Mouse (Mus musculus) heart, adult 2 months (tissue): ENCODE data around the gene Fasl. TPM values are rescaled to one million over a fixed set of nuclear protein-coding genes. Genes with fewer than 3 reads are reported as not detected.
A peak's percentile ranks its signal among the peaks of the same experiment; 100 is the strongest.

Experiments
- DNase-seq, 2 experiments: peaks; one replicate each; pipeline ENCODE4 v3.0.0; 2021
- H3K27ac ChIP-seq: fragments of 200-600 bp; 2 replicates; pipeline ENCODE4 v1.8.1; 2022
- H3K27me3 ChIP-seq: fragments of 200-500 bp; 2 replicates; pipeline ENCODE4 v1.6.1; 2012; ENCODE audit warnings: mild to moderate bottlenecking, low read length, inconsistent platforms, mixed read lengths; ENCODE audit not compliant: control insufficient read depth, insufficient read depth
- H3K36me3 ChIP-seq: fragments of 200-500 bp; 2 replicates; pipeline ENCODE4 v1.6.1; 2012; ENCODE audit warnings: low read length, inconsistent platforms; ENCODE audit not compliant: control insufficient read depth, insufficient read depth
- H3K4me1 ChIP-seq: fragments of 200-500 bp; 2 replicates; pipeline ENCODE4 v1.6.1; 2011; ENCODE audit warnings: low read length; ENCODE audit not compliant: control insufficient read depth, insufficient read depth
- H3K4me3 ChIP-seq: fragments of 200-600 bp; 2 replicates; pipeline ENCODE4 v1.8.1; 2022
- H3K79me2 ChIP-seq: fragments of 200-500 bp; replicated peaks from 2 replicates; pipeline ENCODE4 v1.6.1; 2012; ENCODE audit warnings: mild to moderate bottlenecking, inconsistent platforms, low read length, moderate library complexity, mixed read lengths; ENCODE audit not compliant: control insufficient read depth, insufficient read depth
- H3K9ac ChIP-seq: fragments of 200-500 bp; 2 replicates; pipeline ENCODE4 v1.6.1; 2012; ENCODE audit warnings: low read depth, mild to moderate bottlenecking, control low read depth, inconsistent platforms, low read length, mixed read lengths
- CTCF ChIP-seq: fragments of 200-600 bp; IDR thresholded peaks from 2 replicates; pipeline ENCODE4 v1.8.1; 2022; ENCODE audit warnings: antibody characterized with exemption, mild to moderate bottlenecking, moderate library complexity
- EP300 ChIP-seq: fragments of 200-500 bp; IDR thresholded peaks from 2 replicates; pipeline ENCODE4 v1.6.1; 2011; ENCODE audit warnings: low read depth, low read length, control low read depth; ENCODE audit not compliant: insufficient read depth
- POLR2A ChIP-seq: fragments of 200-500 bp; IDR thresholded peaks from 2 replicates; pipeline ENCODE4 v1.6.1; 2011; ENCODE audit warnings: mild to moderate bottlenecking, low read depth, low read length, control low read depth; ENCODE audit not compliant: insufficient read depth
- WGBS: fragments of 180-500 bp; shearing (Covaris S2); methylation state at CpG from one replicate; pipeline ENCODE4 v1.1.7; 2018; 5-methylcytosine and 5-hydroxymethylcytosine counted together
- intact Hi-C: fragments of 180-260 bp; cut with DNase I; formaldehyde crosslinking; loops from one replicate; pipeline ENCODE4 v1.15.1; 2025
- long read RNA-seq: library from polyadenylated mRNA; stranded (forward); transcript quantifications from one replicate; pipeline ENCODE4 v2.0.0, GENCODE M21; 2021
- polyA plus RNA-seq: library from polyadenylated mRNA; depleted of rRNA; stranded (reverse); fragments of >200 nt; gene quantifications from 2 replicates; pipeline ENCODE4 v1.2.3, GENCODE M21; 2012; rRNA removed
- total RNA-seq, 2 experiments: library from RNA; stranded (reverse); gene quantifications; 2 replicates each; pipeline ENCODE4 v1.2.3; 2021

Gene Fasl
- total RNA-seq (not detected), polyA plus RNA-seq (0.10 TPM in 1 of 2 replicates, not detected in the other)
- long read RNA-seq, result 0 reads

GRCm38 (mm10) chr1:161788339-161788738 is at the start of gene Fasl:
Fasl (minus strand) TSS chr1:161788495.
- Histone ChIP-seq H3K9ac (no peak within 1 kb of the TSS), H3K27ac (no peak within 1 kb of the TSS), H3K36me3 (no peaks in the 10 kb centered on the region), H3K4me3 (no peak within 1 kb of the TSS), H3K79me2 (no peaks in the 10 kb centered on the region), H3K4me1 (no peaks in the 10 kb centered on the region), H3K27me3 (no peaks in the 10 kb centered on the region)
- WGBS, result 71% methylated on average over 9 of the region's 9 CpGs
- DNase-seq, result no peak
- TF ChIP-seq CTCF, result no peak
- TF ChIP-seq EP300, result no peak
- TF ChIP-seq POLR2A, result no peak
- intact Hi-C loops, result no loop called here

- peaks cover 4% of the 10 kb centered on the region; the same call in 1 of the 2 replicates for H3K36me3 ChIP-seq
- no peaks in the 10 kb centered on the region for H3K79me2 ChIP-seq
- no peak overlapping the region for H3K4me3 ChIP-seq
- no peak for TF ChIP-seq CTCF
- no peak for TF ChIP-seq POLR2A
- TF ChIP-seq EP300, result no peak
- no peak overlapping the region for H3K27ac ChIP-seq
- WGBS, result 97% methylated on average over 2 of the region's 2 CpGs
- intact Hi-C loops, result no loop called here
- no peaks in the 10 kb centered on the region for H3K27me3 ChIP-seq
- no peak for DNase-seq
- no peak overlapping the region for H3K9ac ChIP-seq
- no peaks in the 10 kb centered on the region for H3K4me1 ChIP-seq
Observed at GRCm38 (mm10) chr1:161826677-161827076, 38.4 kb upstream of the Fasl start.

- Histone ChIP-seq H3K27ac (no peak overlapping the region), H3K36me3 (no peaks in the 10 kb centered on the region), H3K4me1 (no peaks in the 10 kb centered on the region), H3K4me3 (no peak overlapping the region), H3K27me3 (no peaks in the 10 kb centered on the region), H3K9ac (0 out of 2 replicates have a peak overlapping the region, but pooled peaks have one; percentile 34), H3K79me2 (no peaks in the 10 kb centered on the region)
- WGBS, result 43% methylated on average over 5 of the region's 5 CpGs
- intact Hi-C loops, result no loop called here
- DNase-seq, result no peak
- no peak for TF ChIP-seq EP300
- TF ChIP-seq POLR2A, result no peak
- no peak for TF ChIP-seq CTCF
Observed at GRCm38 (mm10) chr1:161809428-161809827, 21.1 kb upstream of the Fasl start.

GRCm38 (mm10) chr1:161808980-161809379 is 20.7 kb upstream of the Fasl start:
- 0 out of 2 replicates have a peak overlapping the region, but pooled peaks have one; percentile 34 for H3K9ac ChIP-seq
- H3K79me2 ChIP-seq, result no peaks in the 10 kb centered on the region
- H3K4me1 ChIP-seq, result no peaks in the 10 kb centered on the region
- H3K4me3 ChIP-seq, result no peak overlapping the region
- DNase-seq, result no peak
- TF ChIP-seq POLR2A, result no peak
- no peak for TF ChIP-seq EP300
- TF ChIP-seq CTCF, result no peak
- no peak overlapping the region for H3K27ac ChIP-seq
- 26% methylated on average over 6 of the region's 6 CpGs for WGBS
- H3K36me3 ChIP-seq, result no peaks in the 10 kb centered on the region
- intact Hi-C loops, result no loop called here
- no peaks in the 10 kb centered on the region for H3K27me3 ChIP-seq

- TF ChIP-seq EP300 (no peak), POLR2A (no peak), CTCF (no peak)
- no peak overlapping the region for H3K27ac ChIP-seq
Observed at GRCm38 (mm10) chr1:161804541-161804971, 16.3 kb upstream of the Fasl start.

GRCm38 (mm10) chr1:161801321-161801720 is 13.0 kb upstream of the Fasl start:
- TF ChIP-seq EP300 (no peak), CTCF (no peak), POLR2A (no peak)
- Histone ChIP-seq H3K27ac (no peak overlapping the region), H3K79me2 (no peaks in the 10 kb centered on the region), H3K36me3 (no peaks in the 10 kb centered on the region), H3K4me1 (no peaks in the 10 kb centered on the region), H3K4me3 (no peak overlapping the region), H3K27me3 (no peaks in the 10 kb centered on the region), H3K9ac (no peak overlapping the region)
- intact Hi-C loops, result no loop called here
- WGBS, result 73% methylated on average over 2 of the region's 2 CpGs
- DNase-seq, result no peak

More at GRCm38 (mm10) chr1:161804541-161804971, 16.3 kb upstream of the Fasl start:
- no peaks in the 10 kb centered on the region for H3K36me3 ChIP-seq
- H3K4me1 ChIP-seq, result no peaks in the 10 kb centered on the region
- no peak for DNase-seq
- 75% methylated on average over 8 of the region's 8 CpGs for WGBS
- intact Hi-C loops, result no loop called here
- no peaks in the 10 kb centered on the region for H3K27me3 ChIP-seq
- H3K4me3 ChIP-seq, result no peak overlapping the region
- no peak overlapping the region for H3K9ac ChIP-seq
- no peaks in the 10 kb centered on the region for H3K79me2 ChIP-seq
